Mouse (Mus musculus) C2C12 (cell line): ENCODE measurements around the gene Adgrb3.

Experiments
- CEBPB ChIP-seq: IDR thresholded peaks from one replicate; pipeline ENCODE4 v1.6.1; 2011; ENCODE audit warnings: low read depth, mild to moderate bottlenecking, control low read depth, moderate library complexity
- CTCF ChIP-seq: IDR thresholded peaks from one replicate; pipeline ENCODE4 v1.5.1; 2011; ENCODE audit not compliant: control insufficient read depth, insufficient read depth, insufficient read length
- FOSL1 ChIP-seq: IDR thresholded peaks from one replicate; pipeline ENCODE4 v1.8.0; 2011; ENCODE audit warnings: mild to moderate bottlenecking, low read length; ENCODE audit not compliant: poor library complexity, insufficient read depth, severe bottlenecking
- MAX ChIP-seq: IDR thresholded peaks from one replicate; pipeline ENCODE4 v1.6.1; 2011; ENCODE audit warnings: mild to moderate bottlenecking, control low read depth
- MYOD1 ChIP-seq: IDR thresholded peaks from one replicate; pipeline ENCODE4 v1.6.1; 2011; ENCODE audit warnings: low read depth; ENCODE audit not compliant: control insufficient read depth, insufficient read length
- MYOG ChIP-seq: IDR thresholded peaks from one replicate; pipeline ENCODE4 v1.6.1; 2011; ENCODE audit not compliant: control insufficient read depth, insufficient read length; ENCODE audit errors: extremely low read depth
- USF1 ChIP-seq: IDR thresholded peaks from one replicate; pipeline ENCODE4 v1.6.1; 2011; ENCODE audit warnings: low read depth, mild to moderate bottlenecking, control low read depth, moderate library complexity

DNA sequence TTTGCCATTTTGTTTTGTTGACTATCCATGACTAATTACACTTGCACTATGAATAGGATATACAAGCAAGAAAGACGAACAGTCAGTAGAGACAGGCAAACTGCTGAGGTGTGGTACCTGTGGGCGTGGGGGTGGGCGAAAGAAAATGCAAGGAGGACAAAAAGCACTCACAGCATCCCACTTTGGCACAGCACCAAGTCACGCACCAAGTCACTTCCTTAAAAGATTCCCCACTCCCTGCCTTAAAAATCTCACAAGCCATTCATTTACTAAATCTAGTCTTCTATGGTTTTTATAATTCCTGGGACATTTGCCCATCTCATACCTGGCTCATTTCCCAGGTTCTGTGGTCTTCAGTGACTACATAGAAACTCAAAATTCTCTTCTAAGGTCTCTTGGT lies 787.4 kb downstream of the Adgrb3 start:
- TF ChIP-seq CTCF (no peak), USF1 (no peak), FOSL1 (no peak), CEBPB (no peak), MAX (no peak), MYOD1 (no peak), MYOG (no peak)
